Mouse (Mus musculus): ENCODE data around the gene Maml3.

DNA sequence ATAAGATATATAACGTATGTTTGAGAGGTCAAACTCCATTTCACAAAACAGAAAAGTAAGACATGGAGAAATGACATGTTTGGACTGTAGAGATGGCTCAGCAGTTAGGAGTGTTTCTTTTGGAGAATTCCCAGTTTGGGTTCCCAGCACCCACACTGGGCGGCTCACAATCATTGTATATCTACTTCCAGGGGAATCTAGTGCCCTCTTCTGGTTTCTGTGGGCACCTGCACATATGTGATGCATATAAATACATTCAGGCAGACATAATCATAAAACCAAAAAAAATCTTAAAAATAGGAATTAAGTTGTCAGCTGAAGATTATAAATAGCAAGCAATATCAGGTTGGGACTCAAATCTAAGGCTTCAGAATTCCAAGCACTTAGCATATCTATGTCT is 316.9 kb downstream of the Maml3 start:
- TF ChIP-seq POLR2A (IDR thresholded peaks at IDR 0.05; ENCODE audit: insufficient read length, low read depth) = no peak
- no peak for TF ChIP-seq MAX (IDR thresholded peaks at IDR 0.05; ENCODE audit: low read depth)
- TF ChIP-seq E2F4 (IDR thresholded peaks at IDR 0.05; ENCODE audit: insufficient read depth) = no peak
- no peak for TF ChIP-seq POLR2AphosphoS2 (IDR thresholded peaks at IDR 0.05; ENCODE audit: insufficient read length, low read depth)
- no peak for TF ChIP-seq TCF12 (IDR thresholded peaks at IDR 0.05; ENCODE audit: insufficient read depth, poor library complexity, severe bottlenecking)
- no peak for TF ChIP-seq MYOG (IDR thresholded peaks at IDR 0.05; ENCODE audit: control insufficient read depth in 1 of 3, insufficient read depth in 1 of 3, insufficient read length in 2 of 3, low read depth in 2 of 3)
- no peak for TF ChIP-seq MYOD1 (IDR thresholded peaks at IDR 0.05; ENCODE audit: control insufficient read depth in 1 of 3, insufficient read length in 2 of 3, low read depth in 2 of 3)
- no peak for TF ChIP-seq CEBPB (IDR thresholded peaks at IDR 0.05; ENCODE audit: insufficient read depth, poor library complexity, severe bottlenecking)
- TF ChIP-seq USF1 (IDR thresholded peaks at IDR 0.05; ENCODE audit: low read depth) = no peak
- no peak for TF ChIP-seq REST (IDR thresholded peaks at IDR 0.05; ENCODE audit: insufficient read depth, insufficient read length)

Data from myocyte (in vitro differentiated cells).